Mouse (Mus musculus): Measurements from ENCODE around the gene Wscd2.

GRCm38 (mm10) chr5:113442180-113442579, 48.0 kb upstream of the Wscd2 start:
- TF ChIP-seq CTCF (IDR thresholded peaks at IDR 0.05; ENCODE audit: borderline replicate concordance, extremely low read depth, insufficient read depth, insufficient read length) (no peak), POLR2A (IDR thresholded peaks at IDR 0.05; ENCODE audit: borderline replicate concordance, extremely low read depth, insufficient read depth, insufficient read length, poor library complexity, severe bottlenecking) (no peak)
